Mouse (Mus musculus) layer of hippocampus, adult 18-20 months (tissue): Measurements from ENCODE around the gene Rgmb. TPM values are rescaled to one million over a fixed set of nuclear protein-coding genes. Genes with fewer than 3 reads are reported as not detected.

ENCODE experiments used
- DNase-seq, 2 experiments: peaks; one replicate each; pipeline ENCODE4 v3.0.0; 2022; ENCODE audit warnings: low spot score in 2 of 2
- total RNA-seq, 2 experiments: library from RNA; stranded (reverse); gene quantifications; 2 replicates each; pipeline ENCODE4 v1.2.3; 2021

Rgmb gene
- total RNA-seq, 2 experiments from 2014 or later = 83.6 to 84.4 TPM

GRCm38 (mm10) chr17:15787036-15787435 lies 43.8 kb downstream of the Rgmb start:
- peak in 1 of 2 experiments; percentile 53 for DNase-seq

- peak in 1 of 2 experiments; percentile 77 for DNase-seq
Measured at GRCm38 (mm10) chr17:15777979-15778378, 52.9 kb downstream of the Rgmb start.

- no peak for DNase-seq
Measured at GRCm38 (mm10) chr17:15776349-15776748, 54.5 kb downstream of the Rgmb start.

GRCm38 (mm10) chr17:15774565-15775215 lies 56.1 kb downstream of the Rgmb start:
- DNase-seq = no peak

GRCm38 (mm10) chr17:15773956-15774355 lies 56.9 kb downstream of the Rgmb start:
- no peak for DNase-seq

- peak in 1 of 2 experiments; percentile 30 for DNase-seq
Measured at GRCm38 (mm10) chr17:15769081-15769724, 61.6 kb downstream of the Rgmb start.

- no peak for DNase-seq
Measured at GRCm38 (mm10) chr17:15761191-15761590, 69.6 kb downstream of the Rgmb start.

Other genes starting within 250 kb of the Rgmb start
- 10 to 100 TPM; 21.4 to 25.9 TPM for gene Chd1, start 126.1 kb downstream of the Rgmb start, total RNA-seq